Mouse (Mus musculus) spleen, adult 2 months (tissue): Measurements from ENCODE around the gene Gm45521.
A peak's percentile ranks its signal among the peaks of the same experiment; 100 is the strongest.

ENCODE experiments used
- CTCF ChIP-seq: fragments of 200-500 bp; IDR thresholded peaks from 2 replicates; pipeline ENCODE4 v1.5.1; 2011; ENCODE audit warnings: mild to moderate bottlenecking, inconsistent platforms; ENCODE audit not compliant: insufficient read depth, insufficient read length, insufficient replicate concordance; ENCODE audit errors: extremely low read depth
- POLR2A ChIP-seq: fragments of 200-500 bp; IDR thresholded peaks from 2 replicates; pipeline ENCODE4 v1.6.1; 2011; ENCODE audit warnings: low read depth, low read length, inconsistent platforms

- TF ChIP-seq POLR2A (no peak), CTCF (peak; percentile 76; the same call in 1 of the 2 replicates)
These were observed 7.3 kb downstream of the Gm45521 start for GRCm38 (mm10) chr14:7964219-7964889.
